Mouse (Mus musculus) kidney, embryonic 16.5 days (tissue): Measurements from ENCODE around the gene Tgfbr3l. TPM values are rescaled to one million over a fixed set of nuclear protein-coding genes. Genes with fewer than 3 reads are reported as not detected.

Source experiments
- ATAC-seq: fragments of 200-750 bp; cut with Nextera tagmentation; 2 replicates; pipeline ENCODE4 v1.8.0; 2017; ENCODE audit warnings: moderate TSS enrichment; ENCODE audit not compliant: low FRiP score, low TSS enrichment
- H3K27ac ChIP-seq: fragments of 300-500 bp; sonication (generic); 2 replicates; pipeline ENCODE4 v1.5.1; 2014; ENCODE audit warnings: low read length
- H3K27me3 ChIP-seq: fragments of 300-500 bp; sonication (generic); 2 replicates; pipeline ENCODE4 v1.6.1; 2014; ENCODE audit warnings: low read length, control low read depth, mixed read lengths; ENCODE audit not compliant: insufficient read depth
- H3K36me3 ChIP-seq: fragments of 300-500 bp; sonication (generic); 2 replicates; pipeline ENCODE4 v1.6.1; 2014; ENCODE audit warnings: low read length, control low read depth, mixed read lengths; ENCODE audit not compliant: insufficient read depth
- H3K4me1 ChIP-seq: fragments of 300-500 bp; sonication (generic); 2 replicates; pipeline ENCODE4 v1.6.1; 2014; ENCODE audit warnings: low read length, control low read depth, mixed read lengths; ENCODE audit not compliant: insufficient read depth
- H3K4me2 ChIP-seq: fragments of 300-500 bp; sonication (generic); replicated peaks from 2 replicates; pipeline ENCODE4 v1.6.1; 2014; ENCODE audit warnings: low read depth, low read length
- H3K4me3 ChIP-seq: fragments of 300-500 bp; sonication (generic); 2 replicates; pipeline ENCODE4 v1.5.1; 2014; ENCODE audit warnings: mild to moderate bottlenecking, low read length
- H3K9ac ChIP-seq: fragments of 300-500 bp; sonication (generic); replicated peaks from 2 replicates; pipeline ENCODE4 v1.6.1; 2014; ENCODE audit warnings: low read length
- H3K9me3 ChIP-seq: fragments of 300-500 bp; sonication (generic); 2 replicates; pipeline ENCODE4 v1.6.1; 2016; ENCODE audit warnings: low read length, control low read depth
- WGBS: fragments of 180-500 bp; shearing (Covaris S2); extraction: QIAGEN DNeasy Blood & Tissue Kit; methylation state at CpG from one replicate; pipeline ENCODE4 v1.1.7; 2014; 5-methylcytosine and 5-hydroxymethylcytosine counted together
- polyA plus RNA-seq: library from polyadenylated mRNA; unstranded; fragments of >200 nt; fragmentation: Nextera tagmentation; extraction: Ambion mirVana; gene quantifications from 2 replicates; pipeline ENCODE4 v1.2.1, GENCODE M21; 2015

The Tgfbr3l gene
- polyA plus RNA-seq, 1 experiment from 2014 or later, result 4.8 TPM

DNA sequence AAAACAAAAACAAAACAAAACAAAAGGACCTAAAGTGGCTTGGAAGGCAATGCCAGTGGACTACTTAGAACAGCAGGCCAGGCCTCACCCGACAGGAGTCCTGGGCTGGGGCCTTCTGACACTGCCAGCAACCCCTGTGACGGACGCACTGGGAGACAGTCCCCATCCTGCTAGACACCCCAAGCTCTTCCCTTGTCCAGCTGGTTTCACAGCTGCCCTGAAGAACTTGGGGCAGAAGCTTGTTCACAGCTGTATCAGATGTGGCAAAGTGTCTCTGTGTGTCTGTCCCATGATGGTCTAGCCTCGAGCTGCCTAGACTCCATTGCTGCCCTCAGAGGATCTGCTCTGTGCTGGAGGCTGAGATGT, 11.8 kb downstream of the Tgfbr3l start:
- H3K9ac ChIP-seq, result peak overlapping the region; percentile 49; the same call in 1 of the 2 replicates
- no peaks in the 10 kb centered on the region for H3K9me3 ChIP-seq
- 81% methylated on average over 4 of the region's 4 CpGs for WGBS
- H3K36me3 ChIP-seq, result peaks cover 67% of the 10 kb centered on the region
- no peaks in the 10 kb centered on the region for H3K27me3 ChIP-seq
- peak overlapping the region; percentile 61 for H3K27ac ChIP-seq
- H3K4me2 ChIP-seq, result no peak overlapping the region
- H3K4me1 ChIP-seq, result peaks cover 20% of the 10 kb centered on the region
- ATAC-seq, result no peak
- H3K4me3 ChIP-seq, result no peak overlapping the region

GRCm38 (mm10) chr8:4263105-4263791, 15.2 kb downstream of the Tgfbr3l start:
- WGBS, result 85% methylated on average over 8 of the region's 8 CpGs
- peaks cover 77% of the 10 kb centered on the region for H3K36me3 ChIP-seq
- ATAC-seq, result no peak

DNA sequence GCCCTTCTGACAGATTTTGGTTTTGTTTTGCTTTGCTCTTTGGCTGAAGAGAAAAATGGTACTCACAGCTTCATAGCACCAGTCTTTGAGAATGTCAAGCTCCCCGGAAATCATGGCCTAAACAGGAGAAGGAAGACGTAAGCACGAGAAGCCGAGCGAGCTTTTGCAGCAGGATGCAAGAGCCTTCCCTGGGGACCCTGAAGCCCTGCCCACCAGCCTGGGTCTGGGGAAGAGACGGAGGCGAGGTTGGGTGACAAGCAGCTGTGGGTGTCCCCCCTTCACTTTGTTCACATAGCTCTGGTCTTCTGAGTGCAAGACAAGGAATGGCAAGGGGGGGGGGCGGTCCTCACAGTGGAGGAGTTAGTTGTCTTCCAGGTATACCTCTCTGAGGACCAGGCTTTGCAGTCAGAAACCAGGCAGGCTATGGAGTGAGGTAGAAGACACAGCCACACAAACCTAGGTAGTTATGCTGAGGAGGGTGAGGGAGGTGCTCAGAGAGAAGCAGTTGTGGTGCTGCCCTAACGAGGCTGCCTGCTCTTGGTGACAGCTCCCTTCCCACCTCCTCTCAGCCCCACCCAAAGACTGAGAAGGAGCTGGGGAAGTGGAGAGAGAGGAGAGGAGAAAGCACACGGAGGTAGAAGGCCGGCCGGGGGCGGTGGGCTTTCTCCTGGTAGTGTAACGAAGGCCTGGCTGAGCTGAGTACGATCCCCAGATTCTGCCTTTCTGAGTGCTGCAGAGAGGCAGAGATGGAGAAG, 17.3 kb downstream of the Tgfbr3l start:
- no peak overlapping the region for H3K9ac ChIP-seq
- H3K27ac ChIP-seq, result no peak overlapping the region
- H3K27me3 ChIP-seq, result no peaks in the 10 kb centered on the region
- H3K9me3 ChIP-seq, result no peaks in the 10 kb centered on the region
- no peak overlapping the region for H3K4me2 ChIP-seq
- H3K4me3 ChIP-seq, result no peak overlapping the region
- ATAC-seq, result no peak
- no peaks in the 10 kb centered on the region for H3K4me1 ChIP-seq
- 91% methylated on average over 15 of the region's 15 CpGs for WGBS
- H3K36me3 ChIP-seq, result peaks cover 85% of the 10 kb centered on the region

More at GRCm38 (mm10) chr8:4263105-4263791, 15.2 kb downstream of the Tgfbr3l start:
- H3K4me3 ChIP-seq, result no peak overlapping the region
- no peaks in the 10 kb centered on the region for H3K27me3 ChIP-seq
- H3K27ac ChIP-seq, result no peak overlapping the region
- H3K9ac ChIP-seq, result no peak overlapping the region
- H3K4me2 ChIP-seq, result no peak overlapping the region
- peaks cover 7% of the 10 kb centered on the region; the same call in 1 of the 2 replicates for H3K4me1 ChIP-seq
- H3K9me3 ChIP-seq, result no peaks in the 10 kb centered on the region

- H3K4me1 ChIP-seq, result no peaks in the 10 kb centered on the region
- ATAC-seq, result peak; percentile 70
- no peak overlapping the region for H3K9ac ChIP-seq
- H3K27me3 ChIP-seq, result no peaks in the 10 kb centered on the region
- H3K4me2 ChIP-seq, result no peak overlapping the region
- H3K4me3 ChIP-seq, result no peak overlapping the region
- no peaks in the 10 kb centered on the region for H3K9me3 ChIP-seq
- H3K27ac ChIP-seq, result no peak overlapping the region
- WGBS, result 83% methylated on average over 15 of the region's 15 CpGs
- H3K36me3 ChIP-seq, result peaks cover 72% of the 10 kb centered on the region
Measured at GRCm38 (mm10) chr8:4267627-4268026, 19.6 kb downstream of the Tgfbr3l start.

DNA sequence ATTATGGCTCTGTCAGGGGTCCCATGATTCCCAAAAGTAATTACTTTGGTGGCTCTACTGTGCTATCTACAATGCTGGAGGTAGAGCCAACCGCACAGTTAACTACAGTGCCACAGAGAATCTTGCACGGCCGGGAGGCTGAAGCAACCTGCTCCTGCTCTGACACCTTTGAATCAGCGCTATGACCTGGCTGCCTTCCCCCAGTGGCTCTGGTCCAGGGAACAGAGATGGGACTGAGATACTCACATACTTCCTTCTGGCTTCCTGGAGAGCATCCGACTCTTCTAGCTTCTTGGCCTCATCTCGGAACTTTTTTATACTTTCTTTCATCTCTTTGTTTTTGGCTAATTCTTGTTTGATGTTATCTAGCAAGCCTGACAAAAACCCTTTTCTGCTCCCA, 21.6 kb downstream of the Tgfbr3l start:
- H3K27me3 ChIP-seq, result no peaks in the 10 kb centered on the region
- H3K9ac ChIP-seq, result no peak overlapping the region
- WGBS, result 94% methylated on average over 6 of the region's 6 CpGs
- H3K36me3 ChIP-seq, result peaks cover 70% of the 10 kb centered on the region
- H3K27ac ChIP-seq, result no peak overlapping the region
- H3K4me3 ChIP-seq, result no peak overlapping the region
- H3K4me2 ChIP-seq, result no peak overlapping the region
- H3K4me1 ChIP-seq, result peaks cover 2% of the 10 kb centered on the region; the same call in 1 of the 2 replicates
- no peak for ATAC-seq
- no peaks in the 10 kb centered on the region for H3K9me3 ChIP-seq

GRCm38 (mm10) chr8:4275275-4276110, 27.5 kb downstream of the Tgfbr3l start, which contains the start of gene Timm44:
Gene Timm44 (minus strand): TSS chr8:4275913.
- Histone ChIP-seq H3K4me3 (peak within 1 kb of the TSS; percentile 94), H3K9ac (peak within 1 kb of the TSS; percentile 89), H3K9me3 (no peaks in the 10 kb centered on the region), H3K4me1 (peaks cover 8% of the 10 kb centered on the region), H3K27me3 (no peaks in the 10 kb centered on the region), H3K4me2 (peak within 1 kb of the TSS; percentile 76), H3K27ac (peak within 1 kb of the TSS; percentile 76), H3K36me3 (peaks cover 18% of the 10 kb centered on the region)
- ATAC-seq, result peak; percentile 96
- WGBS, result under 1% methylated on average over 39 of the region's 39 CpGs

DNA sequence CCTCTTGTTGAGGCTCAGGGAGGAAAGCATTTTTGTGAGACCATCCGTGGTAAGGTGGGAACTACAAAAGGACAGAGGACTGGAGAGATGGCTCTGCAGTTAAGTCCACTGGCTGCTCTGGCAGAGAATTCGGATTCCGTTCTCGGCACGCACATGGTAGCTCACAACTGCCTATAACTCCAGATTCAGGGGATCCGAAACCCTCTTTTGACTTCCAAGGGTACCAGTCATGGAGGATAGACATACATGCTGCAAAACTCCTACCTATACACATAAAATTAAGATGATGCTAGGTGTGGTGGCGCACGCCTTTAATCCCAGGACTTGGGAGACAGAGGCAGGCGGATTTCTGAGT, 28.1 kb downstream of the Tgfbr3l start:
- WGBS, result 31% methylated on average over 9 of the region's 9 CpGs
- H3K4me3 ChIP-seq, result peak overlapping the region; percentile 94
- no peaks in the 10 kb centered on the region for H3K9me3 ChIP-seq
- no peaks in the 10 kb centered on the region for H3K27me3 ChIP-seq
- peaks cover 8% of the 10 kb centered on the region for H3K4me1 ChIP-seq
- peaks cover 16% of the 10 kb centered on the region for H3K36me3 ChIP-seq
- peak overlapping the region; percentile 76 for H3K4me2 ChIP-seq
- peak overlapping the region; percentile 76 for H3K27ac ChIP-seq
- no peak for ATAC-seq
- H3K9ac ChIP-seq, result peak overlapping the region; percentile 89

- H3K9me3 ChIP-seq, result no peaks in the 10 kb centered on the region
- H3K27ac ChIP-seq, result no peak overlapping the region
- no peak overlapping the region for H3K9ac ChIP-seq
- no peaks in the 10 kb centered on the region for H3K27me3 ChIP-seq
- H3K36me3 ChIP-seq, result peaks cover 71% of the 10 kb centered on the region
- WGBS, result 84% methylated on average over 5 of the region's 5 CpGs
- no peak overlapping the region for H3K4me2 ChIP-seq
- no peak for ATAC-seq
- no peaks in the 10 kb centered on the region for H3K4me1 ChIP-seq
- no peak overlapping the region for H3K4me3 ChIP-seq
Measured at GRCm38 (mm10) chr8:4292738-4293137, 44.7 kb downstream of the Tgfbr3l start.

DNA sequence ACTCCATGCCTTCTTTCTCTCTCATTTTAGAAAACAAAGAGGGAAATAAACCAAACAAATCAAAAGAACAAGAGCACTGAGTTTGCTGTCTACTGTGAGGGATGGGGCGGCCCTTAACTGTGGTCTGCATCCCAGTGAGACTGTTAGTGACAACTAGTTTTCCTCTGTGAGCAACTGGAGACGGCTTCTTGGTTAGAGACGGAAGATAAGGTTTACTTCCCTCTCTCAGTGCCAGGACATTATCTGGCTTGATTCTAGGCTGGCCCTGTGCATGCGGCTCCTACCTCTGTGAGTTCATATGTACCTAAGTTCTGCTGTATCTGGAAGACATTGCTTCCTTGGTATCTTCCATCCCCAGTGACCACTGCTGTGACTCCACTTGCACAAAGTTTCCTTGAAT, 49.8 kb downstream of the Tgfbr3l start:
- Histone ChIP-seq H3K4me2 (no peak overlapping the region), H3K4me3 (no peak overlapping the region), H3K4me1 (no peaks in the 10 kb centered on the region), H3K9me3 (no peaks in the 10 kb centered on the region), H3K9ac (no peak overlapping the region), H3K27me3 (no peaks in the 10 kb centered on the region), H3K27ac (no peak overlapping the region), H3K36me3 (peaks cover 82% of the 10 kb centered on the region)
- WGBS, result 94% methylated on average over 4 of the region's 4 CpGs
- no peak for ATAC-seq
